Mouse (Mus musculus): Measurements from ENCODE around the gene Heph.

GRCm38 (mm10) chrX:96417733-96418132 is 37.4 kb upstream of the Heph start:
- TF ChIP-seq CTCF (IDR thresholded peaks at IDR 0.05; ENCODE audit: low read depth, low read length): no peak
- no peak for TF ChIP-seq POLR2A (IDR thresholded peaks at IDR 0.05; ENCODE audit: borderline replicate concordance, low read depth, low read length)
